Mouse (Mus musculus) fat pad, adult 2 months (tissue): ENCODE results near the gene Smco3.
"Not testable (repeated sequence)": the region's sequence is repeated elsewhere in the genome, so short reads cannot be mapped to it uniquely, and the experiment has no call there.

ENCODE experiments used
- DNase-seq: peaks from one replicate; pipeline ENCODE4 v3.0.0-alpha.2; 2011; ENCODE audit warnings: low read depth, low spot score; ENCODE audit errors: extremely low read depth

The Smco3 gene

DNA sequence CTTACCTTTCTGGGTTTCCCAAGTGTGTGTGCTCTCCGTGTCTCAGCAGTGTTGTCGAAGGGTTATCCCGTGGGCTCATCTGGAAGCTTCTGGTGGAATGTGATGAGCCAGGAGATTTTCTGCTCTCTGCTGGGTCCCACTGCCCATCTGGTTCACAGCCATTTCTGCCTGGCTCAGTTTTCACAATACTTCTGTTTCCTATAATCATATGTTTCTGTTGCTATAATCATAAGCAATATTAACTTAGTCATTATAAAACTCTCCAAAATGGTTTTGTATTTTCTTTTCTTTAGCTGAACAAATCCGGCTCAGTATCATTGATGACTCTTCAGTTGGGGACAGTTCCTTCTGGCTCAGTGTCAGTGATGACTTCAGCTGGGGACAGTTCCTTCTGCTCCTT lies at the start of gene Smco3:
Gene Smco3, minus strand, starts transcription at position 101 of the 400 bp plus-strand sequence.
- no peak for DNase-seq

DNA sequence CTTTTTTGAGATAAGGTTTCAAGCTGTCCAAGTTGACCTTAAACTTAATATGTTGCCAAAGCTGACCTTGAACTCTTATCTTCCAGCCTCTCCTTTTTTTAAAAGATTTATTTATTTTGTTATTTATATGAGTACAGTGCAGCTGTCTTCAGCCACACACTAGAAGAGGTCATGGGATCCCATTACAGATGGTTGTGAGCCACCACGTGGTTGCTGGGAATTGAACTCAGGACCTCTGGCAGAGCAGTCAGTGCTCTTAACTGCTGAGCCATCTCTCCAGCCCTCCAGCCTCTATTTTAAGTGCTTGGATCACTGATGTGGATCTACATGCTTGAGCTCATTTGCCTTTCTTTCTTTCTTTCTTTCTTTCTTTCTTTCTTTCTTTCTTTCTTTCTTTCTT lies 49.5 kb upstream of the Smco3 start:
- DNase-seq = not testable (repeated sequence)

DNA sequence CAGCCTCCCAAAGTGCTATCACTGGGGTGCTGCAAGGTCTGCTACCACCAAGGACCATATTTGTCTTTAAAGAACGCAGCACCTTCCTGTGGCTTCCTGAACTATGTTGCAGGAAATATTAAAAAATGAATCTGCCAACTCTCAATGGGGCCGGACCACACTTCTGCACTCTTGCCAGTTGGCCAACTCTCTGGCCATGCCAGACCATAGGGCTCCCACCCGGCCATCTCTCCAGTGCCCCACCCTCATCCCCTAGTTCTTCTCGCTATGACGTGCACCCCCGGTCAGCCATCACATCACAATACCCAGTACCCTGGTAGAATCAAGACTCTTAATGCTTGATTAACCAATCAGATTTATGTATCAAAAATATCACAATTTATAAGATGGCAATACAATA lies 48.7 kb upstream of the Smco3 start:
- DNase-seq = no peak

DNA sequence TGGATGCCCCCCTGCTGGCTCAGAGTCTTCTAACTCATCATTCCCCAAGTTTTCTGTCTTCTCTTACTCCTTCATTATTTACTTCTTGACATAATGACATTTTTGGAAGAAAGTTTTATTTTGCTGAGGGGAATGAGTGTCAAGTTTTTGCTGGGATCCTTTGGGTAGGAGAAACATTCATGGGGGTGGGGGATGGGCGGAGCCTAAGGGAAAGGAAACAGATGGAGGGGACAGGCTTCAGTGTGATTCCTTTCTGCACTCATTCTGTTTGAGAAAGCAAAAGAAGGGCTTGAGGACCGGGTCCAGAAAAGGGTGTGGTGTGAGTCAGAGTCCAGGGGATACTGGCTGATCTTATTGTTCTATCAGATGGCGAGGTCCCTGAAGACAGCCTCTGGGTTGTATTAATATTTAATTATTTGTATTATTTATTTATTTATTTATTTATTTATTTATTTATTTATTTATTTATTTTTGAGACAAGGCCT lies 48.2 kb upstream of the Smco3 start:
- no peak for DNase-seq

DNA sequence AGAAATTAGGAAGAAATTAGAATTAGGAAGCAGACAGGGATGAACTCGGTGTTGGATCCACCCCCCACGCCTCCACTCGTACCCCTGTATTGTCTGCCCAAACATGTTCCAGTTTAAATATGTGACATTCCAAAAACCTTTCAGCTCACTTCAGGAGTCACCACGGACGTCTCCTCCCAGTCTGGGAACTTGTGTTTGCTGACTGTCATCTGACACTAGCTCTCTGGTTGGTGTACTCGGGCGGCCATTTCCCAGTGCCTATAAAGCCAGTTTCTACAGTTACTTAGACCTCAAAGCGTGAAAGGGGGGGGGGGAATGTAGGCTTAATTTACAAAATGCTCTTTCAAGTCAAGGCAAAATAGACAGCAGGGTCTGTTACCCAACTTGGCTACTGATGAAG lies 46.4 kb upstream of the Smco3 start:
- no peak for DNase-seq

DNA sequence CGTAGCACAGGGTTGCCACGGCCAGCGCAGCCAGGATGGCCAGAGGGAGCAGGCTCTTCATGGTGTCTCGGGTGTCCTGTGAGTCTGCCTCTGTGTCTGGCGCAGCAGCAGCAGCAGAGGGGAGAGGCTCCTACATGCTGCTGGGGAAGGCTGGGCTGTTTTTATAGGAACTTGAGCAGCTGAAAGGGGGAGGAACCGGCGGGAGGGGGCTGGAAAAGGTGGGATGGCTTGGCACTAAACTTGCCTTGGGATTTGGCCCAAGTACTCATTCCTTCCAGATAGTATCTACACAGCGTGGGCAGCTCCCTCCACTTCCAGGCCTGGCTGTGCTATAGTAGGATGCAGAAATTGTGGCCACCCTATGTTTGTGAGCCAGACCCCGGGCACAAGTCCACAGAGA lies 40.4 kb upstream of the Smco3 start, which contains the start of gene Mgp:
Gene Mgp, minus strand, starts transcription at position 154 of the 400 bp plus-strand sequence.
- DNase-seq = no peak

DNA sequence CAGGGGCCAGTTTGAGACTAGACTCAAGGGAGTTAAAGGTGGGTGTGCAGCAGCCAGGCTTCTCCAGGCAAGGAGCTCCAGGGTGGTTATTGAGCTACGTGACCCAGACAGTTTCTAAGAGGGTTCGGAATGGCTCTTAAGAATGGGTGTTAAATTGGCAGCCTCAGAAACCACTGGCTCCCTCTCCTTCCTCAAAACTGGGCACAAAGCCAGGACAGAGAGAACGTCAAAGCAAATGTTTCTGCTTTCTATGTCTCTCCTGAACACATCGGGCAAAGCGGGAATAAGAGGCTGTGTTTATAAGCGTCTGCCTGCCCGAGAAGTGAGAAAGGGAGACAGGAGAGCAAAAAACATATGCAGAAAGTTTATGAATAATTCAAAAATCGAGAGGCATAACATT lies 39.3 kb upstream of the Smco3 start:
- no peak for DNase-seq

DNA sequence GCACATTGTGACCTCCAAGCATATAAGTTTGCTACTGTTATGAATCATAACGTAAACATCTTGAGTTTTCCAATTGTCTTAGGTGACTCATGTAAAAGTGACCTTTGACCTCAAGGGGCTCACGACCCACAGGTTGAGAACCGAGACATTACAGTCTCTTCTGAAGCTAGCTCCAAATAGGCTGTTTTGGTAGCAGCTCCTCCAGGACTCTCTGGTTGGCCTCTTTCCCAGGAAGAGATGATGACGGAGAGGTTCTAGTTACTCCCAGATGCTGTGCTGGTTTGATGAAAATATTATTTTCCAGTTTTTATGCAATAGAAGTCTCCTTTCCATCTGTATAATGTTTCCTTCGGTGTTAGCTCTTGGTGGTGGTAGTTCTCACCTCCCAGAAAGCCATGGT lies 33.7 kb upstream of the Smco3 start:
- DNase-seq = no peak

DNA sequence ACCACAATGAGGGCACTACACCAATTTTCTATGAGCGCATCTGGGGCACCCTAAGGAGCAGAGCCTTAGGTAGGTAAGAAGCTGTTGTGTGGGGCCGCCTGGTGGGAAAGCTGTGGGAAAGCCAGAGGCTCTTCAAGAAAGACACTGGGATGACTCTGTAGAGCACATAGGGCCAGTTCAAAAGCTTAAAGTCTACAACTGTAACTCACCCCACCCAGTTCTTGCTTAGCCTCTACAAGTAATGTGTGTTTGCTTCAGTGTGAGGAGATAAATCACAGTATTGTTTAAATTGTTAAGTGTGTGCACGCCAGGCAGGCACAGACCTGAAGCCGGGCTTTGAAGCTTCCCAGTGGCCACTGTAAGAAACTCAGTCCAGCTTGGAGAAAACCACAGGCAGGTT lies 30.9 kb upstream of the Smco3 start:
- no peak for DNase-seq

DNA sequence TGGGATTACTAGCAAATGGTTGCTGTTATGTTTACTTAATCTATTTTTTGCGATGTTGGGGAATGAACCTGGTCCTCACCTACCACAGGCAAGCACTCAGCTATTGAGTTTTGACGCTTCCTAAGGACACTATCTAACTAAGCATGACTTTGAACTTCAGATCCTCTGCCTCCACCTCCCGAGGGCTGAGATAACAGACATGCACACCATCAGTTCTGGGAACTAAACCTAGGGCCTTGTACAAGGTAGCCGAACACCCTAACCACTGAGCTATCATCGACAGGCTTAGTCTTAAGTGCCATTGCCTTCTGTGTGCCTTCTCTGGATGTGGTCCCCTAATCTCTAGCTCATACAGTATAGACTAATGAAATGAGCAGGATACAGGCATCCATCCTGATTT lies 30.1 kb upstream of the Smco3 start:
- DNase-seq = no peak

DNA sequence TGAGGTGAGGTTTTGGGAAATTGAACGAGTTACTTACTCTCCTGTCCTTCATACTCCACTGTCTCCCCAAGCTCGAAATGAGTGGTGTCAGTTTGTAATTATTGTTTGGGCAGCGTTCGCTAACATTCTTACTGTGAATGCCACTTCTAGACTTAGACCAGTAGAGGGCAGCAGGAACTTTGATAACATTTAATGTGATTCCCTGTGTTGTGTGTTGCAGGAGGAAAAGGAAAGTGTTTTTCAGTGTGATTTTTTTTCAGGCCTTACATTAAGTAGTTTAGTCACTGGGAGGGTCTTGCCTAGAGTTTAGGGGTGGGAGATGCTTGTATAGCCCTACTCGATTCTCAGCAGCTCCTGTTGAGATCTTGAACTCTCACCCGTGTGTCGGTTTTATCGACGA lies 25.8 kb upstream of the Smco3 start:
- no peak for DNase-seq

DNA sequence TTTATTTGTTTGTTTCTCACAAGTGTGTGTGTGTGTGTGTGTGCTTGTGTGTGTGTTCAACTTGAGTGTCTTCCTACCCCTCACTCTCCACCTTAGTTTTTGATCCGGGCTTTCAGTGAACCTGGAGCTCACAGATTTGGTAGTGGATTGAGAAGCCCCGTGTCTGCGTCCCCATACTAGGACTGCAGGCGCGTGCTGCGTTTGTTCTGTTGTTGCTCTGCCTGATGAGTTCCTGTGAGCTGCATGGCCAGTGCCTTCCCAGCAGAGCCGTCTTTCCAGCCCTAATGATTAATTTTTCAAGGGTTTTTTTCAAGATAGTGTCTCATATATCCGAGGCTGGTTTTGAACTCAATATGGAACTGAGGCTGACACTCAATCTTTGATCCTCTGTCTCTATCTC lies 23.2 kb upstream of the Smco3 start:
- no peak for DNase-seq

DNA sequence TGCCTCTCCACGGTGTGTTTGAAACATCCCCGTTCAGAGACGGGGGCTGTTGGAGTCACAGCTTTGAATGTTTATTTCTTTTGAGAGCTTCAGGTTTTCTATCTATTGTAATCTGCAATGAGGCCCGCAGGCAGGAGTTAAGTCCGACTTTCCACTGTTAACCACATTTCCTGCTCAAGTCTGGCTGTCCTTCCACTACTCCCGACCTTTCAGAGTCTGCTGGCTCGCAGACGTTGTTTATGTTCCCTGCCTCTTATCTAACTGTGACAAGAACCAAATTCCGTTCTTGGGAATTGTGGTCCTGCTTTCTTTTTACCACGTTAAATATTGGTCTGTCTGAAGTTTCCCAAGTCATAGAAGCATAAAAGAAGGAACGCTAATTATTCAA lies 22.6 kb upstream of the Smco3 start:
- no peak for DNase-seq

DNA sequence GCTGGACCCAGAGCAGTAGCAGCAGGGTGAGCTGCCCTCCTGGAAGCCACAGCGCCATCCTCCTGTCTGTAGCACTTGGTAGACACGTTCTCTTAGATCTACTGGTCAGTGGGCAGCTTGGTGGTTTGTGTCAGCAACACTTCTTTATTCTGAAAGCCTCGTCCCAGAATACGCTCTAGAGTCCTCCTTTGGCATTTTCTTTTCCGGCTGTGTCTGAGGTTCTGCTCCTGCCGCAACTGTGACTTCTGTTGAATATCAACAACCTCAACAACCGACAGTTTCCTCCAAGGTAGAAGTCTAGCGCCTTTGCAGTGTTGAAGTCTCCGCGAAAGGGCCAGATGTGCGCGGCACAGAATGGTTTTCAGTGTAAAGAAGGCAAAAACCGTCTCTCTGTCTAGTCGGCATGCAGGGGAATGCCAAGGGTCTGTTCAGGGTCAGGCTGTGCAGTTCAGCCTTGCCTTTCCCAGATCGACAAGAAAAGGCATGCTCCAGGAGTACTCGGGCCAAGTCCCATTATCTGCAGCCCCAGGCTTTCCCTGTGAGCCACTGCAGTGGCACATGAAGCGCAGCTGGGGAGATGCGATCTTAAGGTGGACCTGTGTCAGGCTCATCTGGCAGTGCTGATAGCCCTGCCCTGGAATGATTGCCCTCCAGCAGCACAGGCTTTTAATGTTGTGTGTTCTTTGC lies 22.1 kb upstream of the Smco3 start, which contains the start of gene Art4:
Gene Art4, minus strand, starts transcription at position 548 of the 687 bp plus-strand sequence.
- DNase-seq = no peak

DNA sequence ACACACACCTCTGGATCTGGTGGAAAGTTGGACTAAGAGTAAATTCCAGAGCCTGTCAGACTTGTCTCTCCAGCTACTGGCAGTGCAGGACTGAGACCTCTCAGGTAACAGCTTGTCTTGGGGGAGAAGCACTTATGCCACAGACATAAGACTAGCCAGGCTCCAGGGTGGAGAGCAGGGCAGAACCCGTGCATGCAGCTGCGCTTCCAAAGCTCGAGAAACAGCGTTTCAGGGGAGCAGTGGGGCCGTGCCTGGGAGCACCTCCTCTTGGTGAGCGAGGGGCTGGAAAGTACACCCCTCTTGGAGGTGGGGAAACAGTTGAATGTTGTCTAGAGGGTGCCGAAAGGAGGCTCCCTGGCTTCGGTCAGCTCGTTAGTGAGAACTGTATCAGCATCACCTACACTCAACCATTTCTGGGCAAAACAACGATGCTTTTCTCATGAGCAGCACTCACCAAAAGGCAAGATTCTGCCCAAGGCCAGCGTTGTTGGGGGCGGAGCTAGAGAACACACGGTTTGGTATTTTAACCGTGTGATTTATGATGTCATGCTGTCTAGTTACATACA lies 20.9 kb upstream of the Smco3 start:
- no peak for DNase-seq

DNA sequence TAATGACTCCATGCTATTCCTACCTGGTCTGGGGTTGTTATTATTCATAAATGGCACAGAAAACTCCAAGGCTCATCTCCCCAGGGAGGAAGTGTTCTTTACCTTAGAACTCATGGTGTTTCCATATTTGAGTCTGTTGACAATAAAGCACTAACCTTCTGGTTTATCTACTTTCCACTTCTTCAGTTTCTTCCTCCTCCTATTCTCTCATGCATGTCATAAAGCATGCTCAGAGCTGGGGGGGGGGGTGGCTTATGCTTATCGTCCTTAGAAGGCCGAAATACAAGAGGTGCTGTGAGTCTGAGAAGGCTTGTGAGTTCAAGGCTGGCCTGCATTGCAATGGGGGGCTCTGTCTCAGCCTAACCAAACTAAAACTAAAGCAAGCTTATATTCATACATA lies 19.9 kb upstream of the Smco3 start:
- no peak for DNase-seq

DNA sequence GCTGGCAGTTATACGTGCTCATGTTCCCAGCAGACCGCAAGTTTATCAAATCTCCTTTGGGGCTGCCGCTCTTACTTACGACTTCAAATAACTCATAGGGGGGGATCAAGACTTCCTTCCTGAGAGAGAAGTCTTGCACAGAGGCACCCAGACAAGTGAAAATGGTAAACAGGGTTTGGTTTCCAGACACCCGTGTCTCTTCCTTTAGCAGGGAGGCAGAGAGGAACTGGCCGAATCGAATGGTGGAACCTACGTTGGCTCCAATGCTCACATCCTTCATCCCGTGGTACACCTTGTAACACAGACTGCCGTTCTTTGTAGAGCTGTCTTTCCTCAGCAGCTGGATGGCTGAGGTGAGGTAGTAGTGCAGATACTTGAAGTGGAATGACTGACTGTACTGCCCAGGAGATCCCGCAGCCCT lies 19.1 kb upstream of the Smco3 start:
- no peak for DNase-seq

DNA sequence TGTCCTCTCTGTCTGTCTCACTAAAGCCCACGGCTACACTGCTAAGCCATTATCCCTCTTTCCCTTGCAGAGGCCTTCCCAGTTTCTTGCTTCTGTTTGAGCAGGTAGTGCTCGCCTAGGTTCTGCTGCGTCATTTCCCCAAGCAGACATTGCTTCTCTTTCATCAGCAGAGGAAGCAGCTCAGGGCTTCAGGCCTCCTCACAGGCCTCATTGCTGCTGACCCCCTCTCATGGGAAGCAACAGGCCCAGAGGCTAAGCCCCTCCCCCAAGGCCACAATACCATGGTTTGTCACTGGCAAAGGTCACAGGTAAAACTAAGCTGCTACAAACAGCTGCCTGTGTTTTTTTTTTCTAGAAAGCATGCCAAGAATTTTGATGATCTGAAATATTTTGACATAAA lies 17.5 kb upstream of the Smco3 start:
- no peak for DNase-seq

DNA sequence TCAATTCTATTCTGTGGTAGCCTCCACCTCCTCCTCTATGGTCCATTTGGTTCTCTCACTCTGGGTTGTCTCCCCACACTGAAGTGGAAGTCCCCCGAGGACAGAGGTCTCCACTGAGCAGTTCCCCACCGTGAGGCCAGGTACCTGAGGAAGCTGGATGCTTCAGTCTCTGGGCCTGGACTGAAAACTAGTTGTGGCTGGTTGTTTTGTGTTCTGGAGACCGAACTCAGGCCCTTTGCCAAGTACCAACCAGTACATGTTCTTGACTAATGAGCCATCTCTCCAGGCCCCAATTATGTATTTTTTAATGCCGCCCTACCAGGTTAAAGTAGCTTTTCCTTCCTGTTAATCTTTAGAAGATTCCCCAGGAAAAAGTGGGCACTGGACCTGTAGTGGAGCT lies 17.1 kb upstream of the Smco3 start:
- no peak for DNase-seq

DNA sequence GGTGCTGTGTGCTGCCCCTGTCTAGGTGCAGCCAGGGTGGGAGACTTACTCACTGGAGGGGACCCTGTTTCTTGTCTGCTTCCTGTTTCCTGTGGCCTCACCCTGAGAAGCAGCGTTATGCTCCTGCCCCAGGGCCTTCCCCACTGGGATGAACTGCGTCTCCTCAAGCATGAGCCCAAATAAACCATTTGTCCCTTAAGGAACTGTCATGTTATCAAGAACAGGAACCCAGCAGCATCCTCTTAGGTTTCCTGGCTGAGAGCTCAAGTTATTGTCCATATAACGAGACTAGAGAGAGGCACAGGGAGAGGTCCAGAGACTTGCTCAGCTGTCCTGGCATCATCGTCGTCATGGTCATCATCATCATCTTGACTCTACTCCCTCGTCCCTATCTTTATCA lies 15.0 kb upstream of the Smco3 start:
- DNase-seq = no peak

DNA sequence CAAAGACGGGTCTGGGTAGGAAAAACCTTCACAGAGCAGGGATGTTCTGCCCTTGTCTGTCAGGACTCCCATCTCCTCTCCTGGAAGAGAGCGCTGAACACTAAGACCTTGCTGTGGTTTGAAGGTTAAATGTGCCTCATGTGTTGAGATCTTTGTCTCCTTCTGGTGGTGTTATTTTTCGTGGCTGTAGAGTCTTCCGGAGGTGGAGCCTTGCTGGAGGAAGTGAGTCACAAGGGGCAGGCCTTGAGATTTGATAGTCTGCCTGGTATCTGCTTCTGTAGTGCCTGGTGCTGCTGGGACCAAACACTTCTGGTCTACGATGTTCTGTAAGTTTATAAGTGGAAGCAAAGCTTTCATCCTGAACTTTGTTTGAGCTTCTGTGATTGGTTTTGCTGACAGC lies 13.7 kb upstream of the Smco3 start:
- no peak for DNase-seq

DNA sequence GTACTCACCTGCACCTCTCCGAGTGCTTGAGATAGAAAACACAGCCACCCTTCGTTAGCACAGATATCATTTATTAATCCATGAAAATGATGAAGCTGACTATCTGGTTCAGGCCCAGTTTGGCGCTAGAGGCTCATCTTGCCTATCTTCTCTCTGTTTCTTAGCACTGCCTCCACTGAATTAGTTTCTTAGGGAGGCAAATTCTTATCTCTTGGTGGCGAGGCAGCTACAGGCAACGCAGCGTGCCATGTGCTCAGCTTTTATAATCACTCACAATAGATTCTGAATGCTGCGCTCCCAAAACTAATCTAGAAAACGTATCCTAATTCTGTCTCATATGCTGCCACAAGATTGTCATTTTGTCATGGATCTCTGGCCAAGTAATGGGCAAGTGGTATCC lies 13.1 kb upstream of the Smco3 start:
- no peak for DNase-seq

DNA sequence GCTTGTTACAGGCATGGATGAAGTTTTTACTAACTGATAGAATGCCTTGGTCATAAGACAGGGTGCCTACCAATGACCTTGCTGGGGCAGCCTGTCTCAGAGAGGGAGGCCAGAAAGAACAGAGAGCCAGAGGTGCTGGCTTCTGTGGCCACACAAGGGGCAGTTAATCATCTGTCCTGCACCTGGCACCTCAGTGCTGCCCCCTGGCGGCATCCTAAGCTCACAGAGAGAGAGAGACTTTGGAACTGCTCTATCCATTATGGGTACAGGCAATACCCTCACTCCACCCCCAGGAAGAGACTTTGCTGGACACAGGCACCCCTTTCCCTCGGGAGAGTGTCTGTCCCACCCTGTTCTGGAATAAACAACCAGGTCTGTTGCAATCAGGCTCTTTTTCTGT lies 12.5 kb upstream of the Smco3 start:
- DNase-seq = no peak
